Mouse (Mus musculus) testis, adult 2 months (tissue): ENCODE measurements around the gene Fam131c.

Source experiments
- CTCF ChIP-seq: fragments of 200-500 bp; IDR thresholded peaks from 2 replicates; pipeline ENCODE4 v1.5.1; 2012; ENCODE audit warnings: low read depth, mild to moderate bottlenecking, inconsistent platforms, low read length, moderate library complexity; ENCODE audit not compliant: control insufficient read depth, insufficient read depth, insufficient replicate concordance
- POLR2A ChIP-seq: fragments of 200-500 bp; IDR thresholded peaks from 2 replicates; pipeline ENCODE4 v1.6.1; 2012; ENCODE audit warnings: low read depth, mild to moderate bottlenecking, inconsistent platforms, low read length, moderate library complexity; ENCODE audit not compliant: control insufficient read depth

- TF ChIP-seq CTCF (no peak), POLR2A (no peak)
These were observed 4.4 kb downstream of the Fam131c start for GRCm38 (mm10) chr4:141372426-141372825.
